Mouse (Mus musculus) cerebellum, adult 9-11 months (tissue): ENCODE data around the gene Sdf4.
A peak's percentile ranks its signal among the peaks of the same experiment; 100 is the strongest.

ENCODE experiments used
- DNase-seq: peaks from one replicate; pipeline ENCODE4 v3.0.0; 2022

Gene Sdf4

GRCm38 (mm10) chr4:156008369-156008768 is 15.7 kb downstream of the Sdf4 start:
- no peak for DNase-seq

- no peak for DNase-seq
Measured at GRCm38 (mm10) chr4:156013637-156014036, 21.0 kb downstream of the Sdf4 start, which contains the start of gene Tnfrsf4. Gene Tnfrsf4 (plus strand): TSS chr4:156013843.

GRCm38 (mm10) chr4:156014436-156014835 is 21.8 kb downstream of the Sdf4 start:
- no peak for DNase-seq

- no peak for DNase-seq
Measured at GRCm38 (mm10) chr4:156019771-156020170, 27.1 kb downstream of the Sdf4 start.

GRCm38 (mm10) chr4:156021381-156021780 is 28.7 kb downstream of the Sdf4 start:
- DNase-seq: no peak

GRCm38 (mm10) chr4:156021942-156022419 is 29.3 kb downstream of the Sdf4 start:
- DNase-seq: no peak

GRCm38 (mm10) chr4:156023520-156023919 is 30.8 kb downstream of the Sdf4 start:
- DNase-seq: no peak

GRCm38 (mm10) chr4:156024184-156024583 is 31.5 kb downstream of the Sdf4 start:
- no peak for DNase-seq

GRCm38 (mm10) chr4:156026013-156026412 is 33.3 kb downstream of the Sdf4 start, which contains the start of gene Tnfrsf18:
Gene Tnfrsf18 (plus strand): TSS chr4:156026164.
- peak; percentile 30 for DNase-seq

- no peak for DNase-seq
Measured at GRCm38 (mm10) chr4:156028580-156028979, 35.9 kb downstream of the Sdf4 start.

GRCm38 (mm10) chr4:156030651-156031118 is 38.0 kb downstream of the Sdf4 start:
- DNase-seq: peak; percentile 50

GRCm38 (mm10) chr4:156031255-156031592 is 38.6 kb downstream of the Sdf4 start:
- DNase-seq: no peak

GRCm38 (mm10) chr4:156031593-156032391 is 39.1 kb downstream of the Sdf4 start:
- DNase-seq: peak; percentile 90

- peak; percentile 34 for DNase-seq
Measured at GRCm38 (mm10) chr4:156032856-156033255, 40.2 kb downstream of the Sdf4 start.

GRCm38 (mm10) chr4:156033476-156034119 is 40.9 kb downstream of the Sdf4 start:
- DNase-seq: peak; percentile 60

- DNase-seq: no peak
Measured at GRCm38 (mm10) chr4:156034301-156034700, 41.6 kb downstream of the Sdf4 start.

- no peak for DNase-seq
Measured at GRCm38 (mm10) chr4:156034901-156035300, 42.2 kb downstream of the Sdf4 start.

GRCm38 (mm10) chr4:156044754-156045153 is 52.1 kb downstream of the Sdf4 start:
- DNase-seq: no peak

- DNase-seq: no peak
Measured at GRCm38 (mm10) chr4:156049779-156050178, 57.1 kb downstream of the Sdf4 start.

- DNase-seq: no peak
Measured at GRCm38 (mm10) chr4:156050391-156050980, 57.8 kb downstream of the Sdf4 start.

- DNase-seq: no peak
Measured at GRCm38 (mm10) chr4:156053113-156053512, 60.4 kb downstream of the Sdf4 start.

- no peak for DNase-seq
Measured at GRCm38 (mm10) chr4:156054130-156054529, 61.5 kb downstream of the Sdf4 start.

- DNase-seq: no peak
Measured at GRCm38 (mm10) chr4:156054606-156055005, 61.9 kb downstream of the Sdf4 start.

- DNase-seq: no peak
Measured at GRCm38 (mm10) chr4:156055173-156055572, 62.5 kb downstream of the Sdf4 start.
